Mouse (Mus musculus) retina, postnatal 1 day (tissue): Measurements from ENCODE around the gene Gpd1l.

Source experiments
- DNase-seq: peaks from one replicate; pipeline ENCODE4 v3.0.0-alpha.2; 2012

Gpd1l gene

DNA sequence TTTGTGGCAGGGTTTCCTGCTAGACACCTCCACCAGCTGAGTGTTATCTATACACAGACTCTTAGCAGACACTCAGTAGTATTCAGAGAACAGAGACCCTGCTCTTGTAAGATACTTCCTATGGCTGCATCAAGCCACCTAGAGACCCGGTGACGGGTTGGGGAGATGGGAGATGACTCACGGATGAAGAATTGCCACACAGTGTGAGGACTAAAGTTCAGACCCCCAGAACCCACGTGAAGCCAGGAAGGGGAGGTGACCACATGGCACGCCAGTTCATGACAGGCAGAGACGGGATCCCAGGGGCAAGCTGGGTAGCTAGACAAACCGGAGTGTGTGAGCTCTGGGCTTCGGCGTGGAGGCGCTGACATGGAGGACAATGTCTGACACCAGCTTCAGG, 8.7 kb downstream of the Gpd1l start:
- no peak for DNase-seq

DNA sequence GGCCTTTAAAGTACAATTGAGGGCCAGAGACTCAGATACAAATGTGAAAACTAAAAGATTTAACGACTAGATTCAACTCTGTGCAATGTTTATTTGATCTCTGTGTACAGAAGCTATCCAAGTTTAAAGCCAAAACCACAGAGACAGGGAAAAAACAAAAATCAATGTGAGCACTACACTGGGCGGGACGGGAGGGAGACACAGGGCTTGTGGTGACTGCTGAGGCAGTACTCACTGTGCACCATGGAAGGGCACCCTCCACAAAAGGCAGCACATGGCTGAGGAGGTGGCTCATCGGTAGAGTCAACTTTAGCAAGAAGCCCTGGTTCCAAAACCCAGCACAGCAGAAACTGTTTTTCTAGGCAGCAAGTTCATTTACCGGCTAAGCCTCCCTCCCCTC, 9.3 kb downstream of the Gpd1l start:
- DNase-seq, result no peak

DNA sequence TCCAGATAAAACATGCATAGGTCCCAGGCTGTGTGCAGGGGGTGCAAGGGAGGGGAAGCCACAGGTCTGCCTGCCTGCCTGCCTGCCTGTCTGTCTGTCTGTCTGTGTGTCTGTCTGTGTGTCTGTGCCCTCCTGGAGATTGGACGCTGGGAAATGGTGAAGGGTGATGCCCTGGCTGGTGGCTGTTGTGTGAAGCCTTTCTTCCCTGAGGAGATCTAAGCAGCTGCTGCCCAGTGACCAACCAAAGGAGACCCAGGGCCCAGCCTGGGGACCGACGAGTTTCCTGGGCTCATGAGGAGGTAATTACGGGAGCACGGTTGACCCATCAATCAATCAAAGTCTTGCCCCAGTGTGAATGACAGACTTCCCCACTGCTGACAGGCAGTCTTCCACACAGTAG, 11.6 kb downstream of the Gpd1l start:
- no peak for DNase-seq

DNA sequence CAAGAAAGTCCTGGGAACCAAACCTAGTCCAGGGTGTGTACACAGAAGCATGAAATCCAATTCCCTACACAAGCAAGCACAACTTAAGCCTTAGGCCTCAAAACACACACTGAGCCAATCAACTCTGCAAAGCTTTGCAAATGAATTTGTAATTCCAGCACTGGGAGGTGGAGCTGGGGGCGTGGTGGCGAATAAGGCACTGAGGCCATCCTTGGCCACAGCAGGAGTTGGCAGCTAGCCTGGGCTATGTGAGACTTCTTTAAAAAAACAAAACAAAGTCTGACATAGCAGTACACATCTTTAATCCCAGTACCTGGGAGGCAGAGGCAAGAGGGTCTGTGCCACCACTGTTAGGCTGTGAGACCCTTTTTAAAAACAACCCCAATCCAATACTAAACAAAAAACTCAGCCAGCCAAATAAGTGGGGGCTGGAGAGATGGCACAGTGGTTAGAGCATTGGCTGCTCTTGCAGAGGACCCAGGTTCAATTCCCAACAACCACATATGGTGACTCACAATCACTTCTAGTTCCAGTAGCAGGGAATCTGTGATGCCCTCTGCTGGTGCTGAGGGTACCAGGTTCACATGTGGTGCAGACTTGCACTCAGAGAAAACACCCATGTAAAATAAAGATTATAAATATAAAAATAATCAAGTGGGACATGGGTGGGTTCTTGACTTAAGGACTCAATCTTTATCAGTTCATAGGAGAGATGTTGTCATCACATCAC, 12.3 kb downstream of the Gpd1l start:
- DNase-seq, result no peak

DNA sequence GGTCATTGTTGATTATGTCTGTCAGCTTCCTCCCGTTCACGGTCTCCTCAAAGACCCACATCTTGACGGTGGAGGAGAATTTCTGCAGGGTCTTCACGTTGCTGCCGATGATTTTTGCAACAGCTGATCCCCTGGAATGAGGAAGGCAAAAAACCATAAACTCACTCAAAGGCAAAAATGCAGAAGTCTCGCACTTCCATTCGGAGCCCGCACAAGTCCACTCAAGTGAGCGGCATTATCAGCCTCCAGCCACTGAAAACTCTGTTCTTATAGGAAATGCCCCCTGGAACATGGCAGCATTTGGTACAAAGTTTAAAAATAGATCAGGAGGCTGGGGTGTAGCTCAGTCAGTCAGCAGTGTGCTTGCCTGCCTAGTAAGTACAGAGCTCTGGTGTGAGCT, 13.2 kb downstream of the Gpd1l start:
- DNase-seq, result no peak

DNA sequence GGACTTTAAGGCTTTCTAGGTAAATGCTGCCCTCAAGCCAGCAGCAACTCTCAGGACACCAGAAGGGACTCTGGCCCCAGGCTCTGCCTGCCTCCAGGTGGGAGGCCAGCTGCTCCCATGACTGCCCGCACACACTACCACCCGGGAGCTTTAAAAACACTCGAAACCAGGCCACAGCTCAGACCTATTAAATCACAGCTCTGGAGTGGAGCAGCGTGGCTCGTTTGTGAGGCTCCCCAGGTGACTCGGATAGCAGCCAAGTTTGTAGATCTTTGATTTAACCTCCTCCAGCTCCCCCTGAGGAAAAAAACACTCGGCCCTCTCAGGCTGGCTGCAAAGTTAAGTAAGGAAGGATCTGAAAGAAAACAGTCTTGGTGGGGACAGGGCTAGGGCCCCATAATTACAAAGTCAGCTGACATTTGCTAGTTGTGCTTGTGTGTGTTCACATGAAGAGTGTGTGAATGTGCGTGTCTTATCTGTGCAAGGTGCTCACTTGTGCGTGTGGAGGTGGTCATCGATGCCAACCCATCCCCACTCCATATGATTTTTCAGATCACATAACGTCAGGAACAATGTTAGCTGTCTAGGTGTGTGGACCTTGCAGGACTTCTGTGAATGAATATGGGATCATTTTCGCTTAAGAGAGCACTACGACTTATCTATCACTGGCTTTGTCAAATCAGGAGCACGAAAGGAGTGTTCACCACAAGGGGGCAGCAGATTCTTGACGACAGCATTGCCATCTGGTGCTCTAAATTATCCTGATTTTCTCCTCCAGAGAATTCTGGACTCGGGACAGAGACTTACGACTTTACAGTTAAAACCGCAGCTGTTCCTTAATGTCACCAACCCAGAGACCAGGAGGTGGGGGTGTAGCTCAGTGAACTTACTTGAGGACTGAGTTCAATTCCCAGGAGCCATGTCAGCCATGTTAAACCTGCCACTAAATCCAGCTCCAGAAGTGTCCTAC, 20.8 kb downstream of the Gpd1l start:
- DNase-seq, result peak; percentile 92

DNA sequence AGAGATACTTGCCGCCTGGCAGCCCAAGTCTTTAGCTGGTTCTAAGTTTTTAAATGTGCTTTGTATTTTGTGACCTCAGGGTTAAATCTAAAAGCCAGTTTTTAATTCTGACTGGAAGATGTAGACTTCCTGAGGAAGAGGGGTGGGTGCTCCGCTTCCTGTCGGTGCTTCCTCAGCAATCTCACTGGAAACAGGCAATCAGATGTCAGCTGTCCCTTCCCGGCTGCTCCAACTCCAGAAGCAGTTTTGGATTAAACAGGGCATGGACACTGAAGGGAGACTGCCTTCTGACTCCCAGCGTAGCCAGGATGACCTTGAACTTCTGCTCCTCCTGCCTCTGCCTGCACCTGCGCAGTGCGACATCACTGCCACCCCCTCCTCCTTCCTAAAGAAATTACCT, 26.3 kb downstream of the Gpd1l start:
- DNase-seq, result no peak

DNA sequence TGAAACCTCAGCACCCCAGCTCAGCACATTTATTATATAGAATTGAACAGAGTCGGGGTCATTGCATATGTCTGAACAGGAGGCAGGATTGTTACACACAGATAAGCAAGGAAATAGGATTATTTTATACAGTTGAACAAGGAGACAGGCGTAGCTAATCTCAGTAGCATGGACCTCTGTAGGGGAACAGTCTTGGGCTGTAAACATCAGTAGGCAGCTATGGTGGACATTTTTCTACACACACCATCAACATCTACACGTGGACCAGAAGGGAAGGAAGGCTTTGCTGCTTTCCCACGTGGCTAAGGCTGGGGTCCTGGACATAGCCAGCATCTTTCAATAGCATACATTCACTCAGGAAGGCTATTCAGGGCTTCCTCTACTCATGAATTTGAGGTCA, 37.9 kb downstream of the Gpd1l start:
- no peak for DNase-seq

DNA sequence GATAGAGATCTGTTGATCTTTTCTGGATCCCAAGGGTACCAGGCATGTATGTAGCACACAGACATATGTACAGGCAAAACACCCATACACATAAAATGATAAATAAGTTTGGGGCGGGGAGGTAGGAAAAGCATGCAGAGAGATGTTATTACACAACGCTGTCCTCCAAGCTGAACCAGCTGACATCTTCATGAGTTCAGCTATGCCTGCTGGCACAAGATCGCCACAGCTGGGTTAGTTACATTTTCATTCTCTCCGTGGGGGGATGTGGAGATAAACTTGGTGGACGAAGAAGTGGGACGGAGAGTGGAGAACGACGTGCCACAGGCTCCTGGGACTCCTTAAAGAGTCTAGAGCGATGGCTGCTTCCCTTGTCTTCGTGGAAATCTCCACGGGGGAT, 40.8 kb downstream of the Gpd1l start:
- no peak for DNase-seq

DNA sequence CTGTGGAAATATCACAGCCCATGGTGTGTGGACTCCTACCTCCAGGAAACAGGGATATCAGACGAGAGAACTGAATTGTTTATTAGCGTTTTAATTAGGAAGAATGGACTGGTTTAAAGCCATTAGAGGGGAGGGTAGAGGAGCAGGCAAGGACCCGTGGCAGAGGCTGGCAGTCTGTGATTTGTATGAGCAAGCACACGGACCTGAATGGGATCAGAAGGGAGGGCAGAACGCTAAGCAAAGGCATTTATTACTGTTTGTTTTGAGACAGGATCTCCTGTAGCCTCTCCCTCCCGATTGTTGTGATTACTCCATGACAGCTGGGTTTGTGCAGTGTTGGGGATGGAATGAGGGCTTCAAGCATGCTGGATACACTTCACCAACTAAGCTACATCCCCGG, 43.4 kb downstream of the Gpd1l start:
- no peak for DNase-seq

DNA sequence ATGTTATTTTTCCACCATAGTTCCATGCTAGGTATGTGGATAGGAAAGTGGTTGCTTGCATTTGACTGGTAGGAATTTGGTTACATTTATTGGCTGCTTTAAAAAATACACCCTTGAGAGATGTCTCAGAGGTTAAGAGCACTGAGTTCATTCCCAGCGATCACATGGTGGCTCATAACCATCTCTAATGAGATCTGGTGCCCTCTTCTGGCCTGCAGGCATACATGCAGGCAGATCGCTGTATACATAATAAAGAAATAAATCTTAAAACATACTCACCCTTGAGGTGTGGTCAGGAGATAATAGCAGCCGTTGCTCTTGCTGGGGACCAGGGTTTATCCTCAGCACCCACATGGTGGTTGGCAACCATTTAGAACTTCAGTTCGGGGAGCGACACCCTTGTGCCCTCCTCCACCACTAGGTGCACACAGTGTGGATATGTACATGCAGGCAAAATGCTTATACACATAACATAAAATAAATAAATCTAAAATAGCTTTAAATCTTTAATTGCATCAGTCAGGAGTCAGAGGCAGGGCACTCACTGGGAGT, 44.9 kb downstream of the Gpd1l start:
- DNase-seq, result no peak

DNA sequence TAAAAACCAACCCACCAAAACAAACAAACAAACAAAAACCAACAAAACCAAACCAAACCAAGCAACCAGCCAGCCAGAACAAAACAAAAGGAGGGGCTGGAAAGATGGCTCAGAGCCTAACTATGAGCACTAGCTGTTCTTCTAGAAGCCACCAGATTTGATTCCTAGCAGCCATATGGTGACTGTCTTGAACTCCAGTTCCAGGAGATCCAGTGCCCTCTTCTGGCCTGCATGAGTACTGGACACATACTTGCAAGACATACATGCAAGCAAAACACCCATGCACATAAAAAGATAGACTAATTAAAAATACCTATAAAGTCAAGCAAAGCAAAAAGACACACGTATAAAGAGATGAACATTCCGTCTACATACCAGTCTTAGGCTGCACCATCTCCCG, 46.1 kb downstream of the Gpd1l start:
- DNase-seq, result peak; percentile 72

DNA sequence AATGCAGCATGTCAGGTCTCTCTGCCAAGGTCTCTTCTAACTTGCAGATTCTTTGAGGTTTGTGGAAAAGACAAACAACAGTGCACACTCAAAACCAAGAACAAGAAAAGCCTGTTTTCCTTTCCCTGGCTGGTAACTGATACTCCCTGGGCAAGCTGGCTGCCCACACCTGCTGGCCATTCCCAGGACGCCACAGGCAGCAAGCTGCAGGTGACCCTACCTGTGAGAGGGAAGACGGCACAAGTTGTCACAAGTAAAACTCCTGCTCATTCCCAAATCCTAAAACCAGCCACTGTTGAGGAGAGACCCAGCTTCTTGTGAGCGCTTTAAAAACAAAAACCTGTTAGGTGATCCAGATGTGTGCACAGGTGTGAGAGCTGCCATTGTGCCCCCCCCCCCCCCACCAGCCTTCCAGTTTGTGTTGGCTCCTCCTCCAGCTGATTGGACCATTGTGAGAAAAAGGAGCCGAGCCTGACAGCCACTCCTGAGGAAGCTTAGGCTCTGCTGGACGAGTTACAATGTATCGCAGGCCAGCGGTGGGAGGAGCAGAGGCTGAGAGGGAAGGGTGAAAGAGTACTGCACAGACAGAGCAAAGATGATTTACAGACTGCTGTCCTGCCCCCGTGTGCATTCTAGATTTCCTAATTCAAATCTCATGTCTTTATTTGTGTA, 47.7 kb downstream of the Gpd1l start:
- no peak for DNase-seq

DNA sequence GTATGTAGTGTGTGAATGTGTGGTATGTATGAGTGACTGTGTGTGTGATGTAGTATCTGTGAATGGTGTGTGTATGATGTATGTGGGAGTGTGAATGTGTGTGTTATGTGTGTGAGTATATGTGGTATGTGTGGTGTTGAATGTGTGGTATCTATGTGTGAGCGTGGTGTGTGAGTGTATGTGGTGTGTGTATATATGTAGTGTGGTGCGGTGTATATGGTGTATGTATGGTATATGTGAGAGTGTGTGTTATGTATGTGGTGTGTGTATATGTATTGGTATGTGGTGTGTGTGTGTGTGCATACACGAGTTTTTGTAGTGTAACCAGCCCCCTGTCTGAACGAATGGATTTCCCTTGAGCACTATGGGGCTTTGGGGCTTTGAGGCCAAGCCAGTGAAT, 48.2 kb downstream of the Gpd1l start:
- no peak for DNase-seq

DNA sequence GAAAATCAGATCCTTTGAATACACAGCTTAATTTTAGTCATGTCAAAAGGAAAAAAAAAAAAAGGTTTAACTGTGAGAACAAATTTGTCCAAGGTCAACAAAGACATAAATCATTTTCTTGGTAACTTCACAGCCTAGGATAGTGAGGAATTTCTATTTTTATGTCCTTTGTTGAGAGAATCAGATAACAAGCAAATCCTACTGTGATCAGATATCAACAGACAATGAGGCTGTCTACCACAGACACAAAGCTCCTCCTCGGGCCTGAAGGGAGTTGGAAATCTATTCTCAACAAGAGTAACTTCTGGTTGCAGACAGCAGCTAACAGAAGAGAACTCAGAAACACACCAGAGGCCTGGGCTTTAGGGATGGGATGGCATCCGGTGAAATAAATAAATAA, 51.8 kb downstream of the Gpd1l start:
- no peak for DNase-seq

DNA sequence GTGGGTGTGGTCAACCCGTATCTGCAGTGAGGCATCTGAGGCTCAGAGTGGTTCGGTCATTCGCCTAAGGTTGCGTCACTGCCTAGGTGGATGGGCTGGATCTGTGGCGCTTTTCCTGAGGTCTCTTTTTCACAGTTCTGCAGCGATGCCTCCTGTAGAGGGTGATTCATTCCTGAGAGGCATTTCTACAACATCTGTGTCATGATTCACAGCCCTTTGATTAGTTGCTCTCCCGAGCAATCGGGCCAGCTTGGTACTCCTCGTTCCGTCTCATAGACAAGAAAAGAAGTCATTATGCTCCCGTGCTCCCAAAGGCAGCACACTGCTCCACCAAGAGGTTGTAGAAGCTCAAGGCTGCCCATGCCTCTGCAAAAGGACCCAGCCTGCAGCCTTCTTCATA, 78.5 kb downstream of the Gpd1l start:
- DNase-seq, result no peak

DNA sequence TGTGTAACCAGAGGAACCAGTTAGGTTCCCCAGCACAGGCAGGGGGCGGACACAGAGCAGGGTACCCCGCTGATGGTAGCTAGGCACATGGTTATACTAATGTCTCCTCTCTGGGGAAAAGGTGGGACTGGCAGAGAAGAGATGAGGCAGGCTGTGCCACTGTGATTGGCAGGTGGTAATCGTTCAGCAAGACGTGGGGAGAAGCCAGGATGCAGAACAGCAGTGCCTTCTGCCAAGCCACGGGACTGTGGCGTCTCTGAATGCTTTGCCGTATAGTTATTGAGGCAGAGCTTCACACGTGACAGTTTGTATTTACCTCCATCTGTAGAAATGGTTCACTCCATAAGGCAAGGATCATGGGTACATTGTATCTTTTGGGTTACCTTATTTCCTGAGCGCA, 79.1 kb downstream of the Gpd1l start:
- DNase-seq, result no peak

DNA sequence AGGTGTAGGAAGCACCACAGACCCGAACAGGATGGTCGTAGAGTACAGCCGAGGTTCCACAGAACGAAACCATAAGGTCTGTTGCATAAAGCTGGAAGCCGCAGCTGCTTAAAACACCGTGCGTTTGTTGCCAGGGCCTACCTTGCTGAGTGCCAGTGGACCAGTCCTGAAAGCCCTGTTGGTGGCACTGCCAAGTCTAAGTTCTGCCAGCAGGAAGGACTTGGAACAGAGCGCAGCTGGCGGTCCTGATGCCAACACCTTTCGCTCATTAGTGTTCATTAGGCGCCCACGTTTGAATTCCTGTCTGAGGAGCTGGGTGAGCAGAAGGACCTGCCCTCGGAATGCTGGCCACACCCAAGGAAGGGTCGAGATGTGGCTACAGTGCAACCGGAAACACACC, 80.5 kb downstream of the Gpd1l start:
- no peak for DNase-seq

DNA sequence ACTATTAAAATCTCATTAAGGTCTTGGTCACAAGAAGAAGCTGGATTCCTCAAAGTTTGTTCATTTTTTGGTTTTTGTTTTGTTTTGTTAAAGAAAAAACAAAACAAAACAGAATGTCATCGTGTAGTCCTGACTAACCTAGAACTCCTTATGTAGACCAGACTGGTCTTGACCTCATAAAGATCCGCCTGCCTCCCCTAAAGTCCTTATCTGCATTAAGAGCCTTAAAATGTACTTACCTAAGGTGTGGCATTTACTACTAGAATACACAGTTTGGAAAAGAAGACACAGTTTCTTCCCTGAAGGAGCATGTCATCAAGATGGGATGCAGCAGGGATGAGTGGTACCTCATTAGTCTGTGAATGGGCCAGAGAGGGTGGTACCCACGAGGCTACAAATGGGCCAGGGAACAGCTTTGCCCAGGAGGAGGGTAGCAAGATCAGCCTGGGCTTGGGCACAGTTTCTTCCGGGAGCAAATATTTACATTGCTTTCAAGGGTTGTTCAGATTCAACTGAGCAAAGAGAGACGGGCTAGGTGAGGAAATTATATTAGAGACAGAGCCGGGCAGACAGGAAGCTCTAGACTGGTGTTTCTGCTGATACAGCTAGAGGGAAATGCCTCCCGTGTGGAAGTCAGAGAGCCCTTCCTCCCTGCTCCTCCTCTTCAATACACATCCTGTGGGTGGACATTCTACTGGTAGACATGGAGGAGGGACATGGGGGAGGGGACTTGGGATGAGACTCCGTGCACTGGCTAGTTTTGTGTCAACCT, 82.2 kb downstream of the Gpd1l start:
- DNase-seq, result no peak
